Mouse (Mus musculus) stomach, postnatal 0 days (tissue): ENCODE data around the gene Dnajb1.

Source experiments
- CTCF ChIP-seq: IDR thresholded peaks from 2 replicates; pipeline ENCODE4 v1.5.1; 2016; ENCODE audit warnings: antibody characterized with exemption, low read depth, mild to moderate bottlenecking, moderate library complexity
- EP300 ChIP-seq: optimal IDR thresholded peaks from 2 replicates; pipeline ENCODE3; 2016; ENCODE audit warnings: antibody characterized with exemption

GRCm38 (mm10) chr8:83639649-83640048, 31.7 kb downstream of the Dnajb1 start:
- no peak for TF ChIP-seq EP300
- TF ChIP-seq CTCF = no peak
